Mouse (Mus musculus) left cerebral cortex, postnatal 36 days (tissue): ENCODE data around the gene Acer3. TPM values are rescaled to one million over a fixed set of nuclear protein-coding genes. Genes with fewer than 3 reads are reported as not detected.

Experiments used
- DNase-seq, 2 experiments: peaks; one replicate each; pipeline ENCODE4 v3.0.0; 2021 to 2022; ENCODE audit warnings: low spot score in 2 of 2, mixed read lengths in 1 of 2
- intact Hi-C: fragments of 180-260 bp; cut with DNase I; formaldehyde crosslinking; loops from one replicate; pipeline ENCODE4 v1.15.1; 2025
- total RNA-seq, 2 experiments: library from RNA; stranded (reverse); gene quantifications; 2 replicates each; pipeline ENCODE4 v1.2.3; 2021

The Acer3 gene
- total RNA-seq, 2 experiments from 2014 or later, result 21.3 to 21.8 TPM

DNA sequence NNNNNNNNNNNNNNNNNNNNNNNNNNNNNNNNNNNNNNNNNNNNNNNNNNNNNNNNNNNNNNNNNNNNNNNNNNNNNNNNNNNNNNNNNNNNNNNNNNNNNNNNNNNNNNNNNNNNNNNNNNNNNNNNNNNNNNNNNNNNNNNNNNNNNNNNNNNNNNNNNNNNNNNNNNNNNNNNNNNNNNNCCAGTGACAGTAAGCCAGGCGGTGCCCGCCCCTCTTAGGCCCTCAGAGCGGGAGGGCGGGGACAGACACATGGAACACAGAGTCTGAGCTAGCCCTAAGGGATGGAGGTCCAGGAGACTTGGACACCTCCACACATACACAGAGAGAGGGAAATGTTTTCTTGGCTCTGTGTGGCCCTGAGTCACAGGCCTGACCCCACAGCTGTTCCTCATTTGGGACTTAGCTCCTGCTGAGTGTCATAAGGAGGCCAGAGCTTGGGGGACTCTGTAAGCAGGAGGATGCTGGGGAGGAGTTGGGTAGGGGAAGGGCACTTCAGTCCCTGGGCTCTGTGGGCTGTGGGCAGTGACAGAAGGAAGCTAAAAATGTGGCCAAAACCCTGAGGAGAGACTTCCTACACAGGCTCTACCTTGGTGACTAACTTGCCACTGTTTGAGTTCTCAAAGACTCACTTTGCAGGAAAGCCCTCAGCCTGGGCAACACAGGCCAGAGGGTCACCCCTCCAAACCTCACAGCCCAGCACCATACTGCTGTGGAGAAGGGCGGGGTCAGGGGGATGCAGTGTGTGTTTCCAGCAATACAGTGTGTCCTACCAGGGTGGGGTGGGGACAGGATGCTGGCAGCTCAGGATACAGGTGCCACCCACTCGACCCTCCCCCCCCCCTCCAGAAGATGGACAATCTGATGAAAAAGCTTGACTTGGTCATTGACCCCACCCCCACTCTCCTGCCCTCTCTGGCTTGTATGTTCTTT is 149.6 kb downstream of the Acer3 start:
- intact Hi-C loops, result no loop called here
- peak; percentile 29 to 31 for DNase-seq

GRCm38 (mm10) chr7:98164999-98165528 is 155.9 kb downstream of the Acer3 start:
- DNase-seq, result no peak

DNA sequence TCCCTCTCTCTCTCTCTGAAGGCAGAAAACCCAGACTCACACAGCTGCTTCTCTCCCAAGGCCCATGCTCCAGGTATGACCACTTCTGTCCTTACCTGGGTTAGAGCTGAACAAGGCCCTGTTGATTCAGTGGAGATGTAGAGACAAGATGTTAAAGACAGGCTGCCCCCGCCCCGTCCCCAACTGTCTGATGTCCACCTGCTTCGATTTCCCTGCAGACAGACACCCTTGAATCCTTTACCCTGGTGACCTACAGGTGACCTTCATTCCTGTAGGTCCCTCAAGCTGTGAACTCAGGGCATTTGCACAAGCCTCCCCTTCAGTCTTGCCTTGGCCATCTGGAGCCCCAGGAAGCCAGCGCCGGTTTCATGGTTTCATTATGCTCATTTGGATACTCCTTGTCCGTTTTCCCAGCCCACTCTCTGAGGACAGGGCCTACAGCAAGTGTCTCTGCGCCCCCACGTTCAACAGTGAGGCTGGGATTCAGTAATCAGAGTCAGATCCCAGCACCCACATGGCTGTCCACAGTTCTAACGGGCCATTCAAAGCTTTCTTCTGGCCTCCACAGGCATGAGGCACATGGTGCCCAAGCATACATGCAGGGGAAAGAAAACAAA is 156.5 kb downstream of the Acer3 start:
- intact Hi-C loops, result no loop called here
- no peak for DNase-seq

More at GRCm38 (mm10) chr7:98164999-98165528, 155.9 kb downstream of the Acer3 start:
- intact Hi-C loops, result no loop called here

DNA sequence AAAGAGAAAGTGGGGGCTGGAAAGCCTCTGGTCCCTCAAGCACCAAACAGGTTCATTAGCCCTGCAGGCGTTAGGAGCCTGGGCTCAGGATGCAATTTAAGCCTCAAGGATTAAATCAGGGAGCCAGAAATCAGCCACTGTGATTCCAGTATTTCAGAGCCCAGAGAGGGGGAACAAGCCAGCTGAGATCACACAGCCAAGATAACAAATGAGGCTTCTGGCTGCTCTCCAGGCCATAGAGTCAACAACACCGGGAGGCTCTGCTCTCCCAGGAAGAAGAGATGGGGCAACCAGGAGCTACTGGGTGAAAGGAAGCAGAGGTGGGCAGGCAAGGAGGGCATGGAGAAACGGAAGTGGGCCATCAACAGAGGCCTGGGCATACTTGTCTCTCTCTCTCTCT is 157.3 kb downstream of the Acer3 start:
- intact Hi-C loops, result no loop called here
- DNase-seq, result no peak

DNA sequence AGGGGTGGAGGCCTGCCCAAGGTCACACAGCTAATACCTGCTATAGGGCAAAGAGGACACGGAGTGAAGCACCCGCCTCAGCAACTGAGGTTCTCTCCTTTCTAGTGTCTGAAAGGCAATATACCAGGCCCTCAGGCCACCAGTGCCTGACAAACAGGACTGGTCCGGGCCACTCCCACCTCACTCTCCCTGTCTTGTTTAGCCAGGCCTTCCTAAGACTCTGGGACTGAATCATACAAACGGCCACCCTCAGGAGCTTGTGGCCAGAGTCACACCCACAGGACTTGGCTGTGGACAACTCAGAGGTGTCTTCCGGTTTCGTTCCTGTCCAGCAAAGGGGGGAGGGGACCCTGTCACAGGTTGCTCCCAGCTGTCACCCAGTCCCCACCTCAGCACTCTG is 158.8 kb downstream of the Acer3 start:
- DNase-seq, result no peak
- intact Hi-C loops, result no loop called here

DNA sequence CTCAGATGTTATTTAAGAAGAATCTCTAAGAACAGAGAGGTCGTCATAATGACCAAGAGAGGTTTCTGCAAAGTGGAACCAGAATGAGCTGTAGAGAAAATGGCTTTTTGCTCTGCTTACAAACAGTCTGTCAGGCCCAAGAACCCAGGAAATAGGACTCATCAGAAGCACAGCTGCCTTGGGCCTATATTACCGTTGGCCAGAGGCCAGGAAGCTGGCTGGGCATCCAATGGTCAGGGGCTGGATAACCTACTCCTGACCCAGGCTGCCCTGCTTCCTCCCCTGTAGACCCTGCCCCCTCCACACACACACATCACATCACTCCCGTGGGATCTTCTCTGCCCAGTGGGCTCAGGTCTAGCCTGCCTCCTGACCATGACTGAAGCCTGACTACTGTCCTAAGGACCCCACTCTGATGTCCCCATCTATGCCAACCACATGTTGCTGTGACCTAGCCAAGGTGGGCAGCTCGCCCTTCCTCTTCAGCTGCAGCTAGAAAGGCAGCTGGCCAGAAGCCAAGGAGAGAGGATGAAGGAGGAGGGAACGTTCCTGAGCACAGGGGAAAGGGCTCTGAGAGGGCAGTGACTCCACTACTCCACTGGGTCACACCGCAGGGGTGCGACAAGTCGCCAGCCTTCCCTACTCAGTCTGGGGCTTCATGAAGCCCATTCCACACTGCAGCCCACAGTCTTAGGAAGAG is 160.8 kb downstream of the Acer3 start:
- intact Hi-C loops, result no loop called here
- DNase-seq, result no peak

DNA sequence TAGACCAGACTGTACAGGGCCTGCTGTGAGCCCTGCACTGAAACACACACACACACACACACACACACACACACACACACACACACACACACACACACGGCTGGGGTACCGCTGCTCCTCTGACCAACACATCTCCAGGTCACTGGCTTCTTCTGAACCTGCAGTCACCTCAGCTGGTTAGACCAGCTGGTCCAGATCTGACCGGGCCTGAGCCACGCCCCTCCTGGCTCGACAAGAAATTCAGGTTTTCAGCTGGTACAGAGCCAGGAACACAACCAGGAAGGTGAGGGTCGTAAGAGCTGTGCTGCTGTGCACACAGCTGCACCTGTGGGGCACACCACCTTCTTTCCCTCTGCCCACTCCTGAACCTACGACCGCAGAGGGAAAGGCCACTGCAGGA is 162.5 kb downstream of the Acer3 start:
- DNase-seq, result no peak
- intact Hi-C loops, result loop anchor here (5.0 to 10.0 kb wide), 2 partner anchors 34 to 276 kb away; no protein-coding TSS in a partner anchor

DNA sequence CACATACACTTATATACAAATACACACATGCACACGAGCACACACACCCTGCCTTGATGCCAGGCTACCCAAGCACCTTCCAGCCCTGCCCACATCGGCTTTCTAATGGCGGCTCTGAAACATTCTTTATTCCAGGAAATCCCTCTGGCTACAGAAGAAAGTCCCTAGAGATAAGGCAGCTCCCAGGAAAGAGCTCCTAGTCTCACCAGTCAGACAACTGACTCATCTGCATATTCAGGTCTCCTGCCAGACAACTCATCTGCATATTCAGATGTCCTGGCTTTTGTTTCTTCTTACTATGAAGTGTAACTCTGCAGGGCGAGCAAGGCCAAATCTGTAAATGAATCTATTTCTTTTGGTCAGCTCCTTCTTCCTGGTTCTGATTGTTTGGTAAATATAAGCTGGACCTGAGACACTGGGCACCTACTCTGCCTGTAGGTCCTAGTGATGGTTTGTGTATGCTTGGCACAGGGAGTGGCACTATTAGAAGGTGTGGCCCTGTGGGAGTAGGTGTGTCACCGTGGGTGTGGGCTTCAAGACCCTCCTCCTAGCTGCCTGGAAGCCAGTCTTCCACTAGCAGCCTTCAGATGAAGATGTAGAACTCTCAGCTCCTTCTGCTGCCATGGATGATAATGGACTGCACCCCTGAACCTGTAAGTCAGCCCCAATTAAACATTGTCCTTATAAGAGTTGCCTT is 163.2 kb downstream of the Acer3 start:
- intact Hi-C loops, result loop anchor here (5.0 to 10.0 kb wide), 2 partner anchors 35 to 277 kb away; no protein-coding TSS in a partner anchor
- no peak for DNase-seq

Other genes starting within 250 kb of the Acer3 start
- 10 to 100 TPM; 11.4 to 11.5 TPM for gene Myo7a, start 201.7 kb downstream of the Acer3 start, total RNA-seq
- gene Omp, start 175.7 kb downstream of the Acer3 start, total RNA-seq, result under 1 TPM; 0.57 to 0.79 TPM
- gene Capn5, start 142.9 kb downstream of the Acer3 start, total RNA-seq, result 10 to 100 TPM; 35.9 to 37.6 TPM
- under 1 TPM; 0.35 to 0.50 TPM for gene B3gnt6, start 121.7 kb downstream of the Acer3 start, total RNA-seq
- 1 to 10 TPM; 3.1 to 3.4 TPM for gene Tsku, start 40.1 kb upstream of the Acer3 start, total RNA-seq
- under 1 TPM in 1 of 2 experiments, not detected in 1; 0.11 TPM for gene Gucy2d, start 119.2 kb upstream of the Acer3 start, total RNA-seq
- gene Lrrc32, start 168.1 kb upstream of the Acer3 start, total RNA-seq, result 1 to 10 TPM; 5.8 to 6.0 TPM